Mouse (Mus musculus): Measurements from ENCODE around the gene Serpina11. TPM values are rescaled to one million over a fixed set of nuclear protein-coding genes. Genes with fewer than 3 reads are reported as not detected.

Serpina11 gene
- polyA plus RNA-seq (2012; rRNA removed): 0.13 and 0.48 TPM in 2 replicates

GRCm38 (mm10) chr12:103989857-103990256 is at the start of gene Serpina11:
TSS of gene Serpina11 (minus strand) at chr12:103989957.

GRCm38 (mm10) chr12:104013620-104014019 is 23.9 kb upstream of the Serpina11 start, which contains the start of gene Serpina9:
TSS of gene Serpina9 (minus strand) at chr12:104013755.

GRCm38 (mm10) chr12:103958798-103959197 is 31.0 kb downstream of the Serpina11 start, which contains the start of gene Serpina1e:
TSS of gene Serpina1e (minus strand) at chr12:103958975.

Other genes with a start within 250 kb of the Serpina11 start
- gene Serpina1d, start 216.4 kb downstream of the Serpina11 start, polyA plus RNA-seq (2012; rRNA removed): 0.31 TPM in 1 of 2 replicates, not detected in the other
- 0.69 and 1.6 TPM in 2 replicates for gene Serpina1b, start 159.6 kb downstream of the Serpina11 start, polyA plus RNA-seq (2012; rRNA removed)
- gene Serpina1a, start 126.4 kb downstream of the Serpina11 start, polyA plus RNA-seq (2012; rRNA removed): 0.70 and 1.6 TPM in 2 replicates
- 0.96 TPM in 1 of 2 replicates, not detected in the other for gene Serpina1c, start 85.1 kb downstream of the Serpina11 start, polyA plus RNA-seq (2012; rRNA removed)
- 1.8 TPM in 1 of 2 replicates, not detected in the other for gene Serpina1e, start 31.0 kb downstream of the Serpina11 start, polyA plus RNA-seq (2012; rRNA removed)
- gene Serpina9, start 23.8 kb upstream of the Serpina11 start, polyA plus RNA-seq (2012; rRNA removed): 0.73 and 1.8 TPM in 2 replicates
- 0.70 and 2.3 TPM in 2 replicates for gene Serpina12, start 54.5 kb upstream of the Serpina11 start, polyA plus RNA-seq (2012; rRNA removed)
- gene Serpina5, start 111.2 kb upstream of the Serpina11 start, polyA plus RNA-seq (2012; rRNA removed): not detected in 2 replicates
- gene Serpina3a, start 122.8 kb upstream of the Serpina11 start, polyA plus RNA-seq (2012; rRNA removed): not detected in 2 replicates
- gene Serpina3b, start 138.0 kb upstream of the Serpina11 start, polyA plus RNA-seq (2012; rRNA removed): 0.10 TPM in 1 of 2 replicates, not detected in the other
- 0.11 and 0.25 TPM in 2 replicates for gene Serpina3c, start 163.9 kb upstream of the Serpina11 start, polyA plus RNA-seq (2012; rRNA removed)
- gene Serpina3f, start 224.6 kb upstream of the Serpina11 start, polyA plus RNA-seq (2012; rRNA removed): 0.04 and 0.12 TPM in 2 replicates
- gene Serpina3g, start 246.3 kb upstream of the Serpina11 start, polyA plus RNA-seq (2012; rRNA removed): 1.2 TPM in 2 replicates